Mouse (Mus musculus) thymus, adult 2 months (tissue): ENCODE results near the gene Pold3.

ENCODE experiments used
- CTCF ChIP-seq: fragments of 200-500 bp; IDR thresholded peaks from 2 replicates; pipeline ENCODE4 v1.5.1; 2012; ENCODE audit warnings: mild to moderate bottlenecking, control low read depth, low read length, moderate library complexity, borderline replicate concordance; ENCODE audit not compliant: control insufficient read depth, poor library complexity, insufficient read depth; ENCODE audit errors: extremely low read depth
- POLR2A ChIP-seq: fragments of 200-500 bp; IDR thresholded peaks from 2 replicates; pipeline ENCODE4 v1.6.1; 2012; ENCODE audit warnings: mild to moderate bottlenecking, low read length, control low read depth, moderate library complexity; ENCODE audit not compliant: control insufficient read depth, poor library complexity, insufficient read depth; ENCODE audit errors: extremely low read depth

- TF ChIP-seq CTCF (no peak), POLR2A (no peak)
Observed at GRCm38 (mm10) chr7:100073959-100074358, 47.4 kb downstream of the Pold3 start.
